Mouse (Mus musculus) myocyte (in vitro differentiated cells): ENCODE results near the gene Aif1.
A peak's percentile ranks its signal among the peaks of the same experiment; 100 is the strongest.

Experiments used
- CEBPB ChIP-seq: IDR thresholded peaks from 2 replicates; pipeline ENCODE4 v1.6.1; 2011; ENCODE audit warnings: mild to moderate bottlenecking, moderate library complexity; ENCODE audit not compliant: poor library complexity, insufficient read depth, severe bottlenecking
- E2F4 ChIP-seq: IDR thresholded peaks from one replicate; pipeline ENCODE4 v1.6.1; 2011; ENCODE audit warnings: mild to moderate bottlenecking, control low read depth, moderate library complexity; ENCODE audit not compliant: insufficient read depth
- MAX ChIP-seq: IDR thresholded peaks from one replicate; pipeline ENCODE4 v1.6.1; 2011; ENCODE audit warnings: low read depth, mild to moderate bottlenecking, control low read depth
- MYOD1 ChIP-seq, 3 experiments: IDR thresholded peaks; one replicate each; pipeline ENCODE4 v1.6.1; 2011; ENCODE audit warnings: control low read depth in 2 of 3, low read depth in 2 of 3, mild to moderate bottlenecking in 2 of 3, moderate library complexity in 1 of 3; ENCODE audit not compliant: insufficient read length in 2 of 3, control insufficient read depth in 1 of 3
- MYOG ChIP-seq, 3 experiments: IDR thresholded peaks; one replicate each; pipeline ENCODE4 v1.6.1; 2011; ENCODE audit warnings: control low read depth in 2 of 3, low read depth in 2 of 3, mild to moderate bottlenecking in 2 of 3; ENCODE audit not compliant: insufficient read length in 2 of 3, control insufficient read depth in 1 of 3, insufficient read depth in 1 of 3
- POLR2A ChIP-seq: IDR thresholded peaks from one replicate; pipeline ENCODE4 v1.6.1; 2011; ENCODE audit warnings: low read depth, mild to moderate bottlenecking, control low read depth, moderate library complexity; ENCODE audit not compliant: insufficient read length
- POLR2AphosphoS2 ChIP-seq: IDR thresholded peaks from one replicate; pipeline ENCODE4 v1.6.1; 2011; ENCODE audit warnings: low read depth, control low read depth; ENCODE audit not compliant: insufficient read length
- SRF ChIP-seq: IDR thresholded peaks from one replicate; pipeline ENCODE4 v1.6.1; 2011; ENCODE audit warnings: low read depth; ENCODE audit not compliant: control insufficient read depth, insufficient read length
- TCF12 ChIP-seq: IDR thresholded peaks from one replicate; pipeline ENCODE4 v1.6.1; 2011; ENCODE audit warnings: mild to moderate bottlenecking, control low read depth; ENCODE audit not compliant: poor library complexity, insufficient read depth, severe bottlenecking
- TCF3 ChIP-seq: IDR thresholded peaks from one replicate; pipeline ENCODE4 v1.6.1; 2011; ENCODE audit warnings: low read depth, control low read depth; ENCODE audit not compliant: insufficient read length
- USF1 ChIP-seq: IDR thresholded peaks from one replicate; pipeline ENCODE4 v1.6.1; 2011; ENCODE audit warnings: low read depth, mild to moderate bottlenecking, control low read depth, moderate library complexity

GRCm38 (mm10) chr17:35185639-35186611, 10.1 kb upstream of the Aif1 start:
- TF ChIP-seq E2F4 (no peak), POLR2AphosphoS2 (no peak), USF1 (no peak), POLR2A (peak; percentile 38), MAX (no peak), TCF3 (no peak), MYOD1 (IDR thresholded peaks at IDR 0.05; ENCODE audit: control insufficient read depth in 1 of 3, insufficient read length in 2 of 3, low read depth in 2 of 3) (no peak), MYOG (IDR thresholded peaks at IDR 0.05; ENCODE audit: control insufficient read depth in 1 of 3, insufficient read depth in 1 of 3, insufficient read length in 2 of 3, low read depth in 2 of 3) (no peak), SRF (no peak), TCF12 (no peak), CEBPB (no peak)
